Mouse (Mus musculus) embryonic facial prominence, embryonic 11.5 days (tissue): ENCODE data around the gene Bpifb5. TPM values are rescaled to one million over a fixed set of nuclear protein-coding genes. Genes with fewer than 3 reads are reported as not detected.

Source experiments
- ATAC-seq: fragments of 200-750 bp; cut with Nextera tagmentation; replicated peaks from 2 replicates; pipeline ENCODE4 v1.8.0; 2017; ENCODE audit warnings: low read depth; ENCODE audit not compliant: insufficient number of reproducible peaks, low FRiP score, low TSS enrichment
- DNase-seq: peaks from one replicate; pipeline ENCODE4 v3.0.0-alpha.2; 2015; ENCODE audit warnings: low spot score
- H3K27ac ChIP-seq: fragments of 300-500 bp; sonication (generic); replicated peaks from 2 replicates; pipeline ENCODE4 v1.5.1; 2014; ENCODE audit warnings: mild to moderate bottlenecking, low read depth, low read length, control low read depth
- H3K27me3 ChIP-seq: fragments of 300-500 bp; sonication (generic); 2 replicates; pipeline ENCODE4 v1.6.1; 2014; ENCODE audit warnings: mild to moderate bottlenecking, low read length, moderate library complexity, mixed read lengths; ENCODE audit not compliant: control insufficient read depth, insufficient read depth
- H3K36me3 ChIP-seq: fragments of 300-500 bp; sonication (generic); replicated peaks from 2 replicates; pipeline ENCODE4 v1.6.1; 2014; ENCODE audit warnings: low read depth, mild to moderate bottlenecking, low read length, moderate library complexity, mixed read lengths; ENCODE audit not compliant: control insufficient read depth, insufficient read depth
- H3K4me1 ChIP-seq: fragments of 300-500 bp; sonication (generic); 2 replicates; pipeline ENCODE4 v1.6.1; 2014; ENCODE audit warnings: low read length, mixed read lengths; ENCODE audit not compliant: control insufficient read depth, insufficient read depth
- H3K4me2 ChIP-seq: fragments of 300-500 bp; sonication (generic); 2 replicates; pipeline ENCODE4 v1.6.1; 2014; ENCODE audit warnings: low read depth, mild to moderate bottlenecking, control low read depth, low read length, moderate library complexity
- H3K4me3 ChIP-seq: fragments of 300-500 bp; sonication (generic); 2 replicates; pipeline ENCODE4 v1.5.1; 2014; ENCODE audit warnings: low read depth, low read length, control low read depth
- H3K9ac ChIP-seq: fragments of 300-500 bp; sonication (generic); replicated peaks from 2 replicates; pipeline ENCODE4 v1.6.1; 2014; ENCODE audit warnings: mild to moderate bottlenecking, control low read depth, low read length
- H3K9me3 ChIP-seq: fragments of 300-500 bp; sonication (generic); replicated peaks from 2 replicates; pipeline ENCODE4 v1.6.1; 2016; ENCODE audit warnings: mild to moderate bottlenecking, low read length, inconsistent platforms, mixed read lengths; ENCODE audit not compliant: control insufficient read depth
- WGBS: fragments of 180-500 bp; shearing (Covaris S2); extraction: QIAGEN DNeasy Blood & Tissue Kit; methylation state at CpG from one replicate; pipeline ENCODE4 v1.1.7; 2014; 5-methylcytosine and 5-hydroxymethylcytosine counted together
- polyA plus RNA-seq: library from polyadenylated mRNA; unstranded; fragments of >200 nt; fragmentation: Nextera tagmentation; extraction: Ambion mirVana; gene quantifications from 2 replicates; pipeline ENCODE4 v1.2.1, GENCODE M21; 2014

Bpifb5 gene
- polyA plus RNA-seq, 1 experiment from 2014 or later: 0.29 TPM

DNA sequence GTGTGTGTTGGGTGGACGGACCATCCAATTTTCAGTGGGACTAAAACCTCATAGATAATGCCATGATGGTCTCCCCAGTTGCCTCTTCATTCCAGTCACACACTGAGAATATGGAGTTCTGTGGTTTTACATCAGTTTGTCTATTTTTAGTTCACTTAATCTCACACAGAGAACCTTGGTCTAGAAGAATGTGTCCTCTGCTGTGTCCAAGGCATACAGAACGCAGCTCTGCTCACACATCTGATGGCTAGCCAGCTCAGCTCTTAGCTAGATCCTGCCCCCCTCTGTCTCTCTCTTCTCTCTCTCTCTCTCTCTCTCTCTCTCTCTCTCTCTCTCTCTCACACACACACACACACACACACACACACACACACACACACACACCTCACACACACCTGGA is 31.4 kb upstream of the Bpifb5 start:
- no peaks in the 10 kb centered on the region for H3K4me1 ChIP-seq
- H3K4me2 ChIP-seq: no peak overlapping the region
- H3K9ac ChIP-seq: no peak overlapping the region
- H3K27ac ChIP-seq: no peak overlapping the region
- no peak for ATAC-seq
- WGBS: 77% methylated on average over 2 of the region's 2 CpGs
- DNase-seq: no peak
- no peaks in the 10 kb centered on the region for H3K27me3 ChIP-seq
- H3K4me3 ChIP-seq: no peak overlapping the region
- no peaks in the 10 kb centered on the region for H3K36me3 ChIP-seq
- no peaks in the 10 kb centered on the region for H3K9me3 ChIP-seq

DNA sequence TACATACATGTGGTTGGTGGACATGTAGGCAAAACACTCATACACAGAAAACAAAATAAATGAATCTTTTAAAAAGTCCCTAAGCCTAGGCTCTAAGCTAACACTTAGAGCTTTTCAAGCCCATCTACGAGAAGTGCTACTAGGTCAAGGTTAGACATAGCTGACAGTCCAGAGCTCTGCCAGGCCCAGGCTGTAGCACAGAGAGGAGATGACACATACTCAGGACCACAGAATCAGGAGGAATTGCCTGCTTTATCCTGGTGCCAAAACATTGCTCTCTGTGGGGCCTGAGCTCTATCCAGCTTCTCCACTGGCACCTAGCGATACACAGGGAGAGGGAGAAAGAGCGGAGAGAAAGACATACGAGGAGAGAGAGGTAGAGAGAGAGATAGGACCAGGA is 30.5 kb upstream of the Bpifb5 start:
- no peaks in the 10 kb centered on the region for H3K9me3 ChIP-seq
- no peak overlapping the region for H3K27ac ChIP-seq
- H3K9ac ChIP-seq: no peak overlapping the region
- 84% methylated on average over 4 of the region's 4 CpGs for WGBS
- H3K36me3 ChIP-seq: no peaks in the 10 kb centered on the region
- DNase-seq: no peak
- no peak overlapping the region for H3K4me3 ChIP-seq
- no peak for ATAC-seq
- H3K4me1 ChIP-seq: no peaks in the 10 kb centered on the region
- H3K27me3 ChIP-seq: no peaks in the 10 kb centered on the region
- H3K4me2 ChIP-seq: no peak overlapping the region

- Histone ChIP-seq H3K4me1 (no peaks in the 10 kb centered on the region), H3K27ac (no peak overlapping the region), H3K9ac (no peak overlapping the region), H3K9me3 (no peaks in the 10 kb centered on the region), H3K27me3 (no peaks in the 10 kb centered on the region), H3K4me3 (no peak overlapping the region), H3K4me2 (no peak overlapping the region), H3K36me3 (no peaks in the 10 kb centered on the region)
- ATAC-seq (no peak), DNase-seq (no peak)
- 80% methylated on average over 5 of the region's 5 CpGs for WGBS
These were observed 29.5 kb upstream of the Bpifb5 start for GRCm38 (mm10) chr2:154193994-154194504.

DNA sequence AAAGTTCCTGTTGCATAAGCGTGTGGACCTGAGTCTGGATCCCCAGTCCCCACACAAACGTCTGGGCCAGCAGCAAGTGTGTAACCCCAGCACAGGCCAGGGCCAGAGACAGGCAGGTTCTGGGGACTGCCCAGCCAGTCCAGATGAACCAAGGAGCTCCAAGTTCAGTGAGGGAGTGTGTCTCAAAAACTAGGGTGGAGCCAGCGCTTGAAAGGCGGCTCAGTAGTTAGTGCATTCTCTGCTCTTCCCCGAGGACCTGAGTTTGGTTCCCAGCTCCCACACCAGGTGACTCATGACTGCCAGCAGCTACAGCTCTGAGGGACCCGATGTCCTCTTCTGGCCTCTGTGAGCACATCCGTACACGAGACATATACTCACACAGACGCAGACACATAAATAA is 26.5 kb upstream of the Bpifb5 start:
- DNase-seq (no peak), ATAC-seq (no peak)
- Histone ChIP-seq H3K4me3 (no peak overlapping the region), H3K9ac (no peak overlapping the region), H3K4me2 (no peak overlapping the region), H3K27ac (no peak overlapping the region), H3K36me3 (no peaks in the 10 kb centered on the region), H3K27me3 (no peaks in the 10 kb centered on the region), H3K4me1 (no peaks in the 10 kb centered on the region), H3K9me3 (no peaks in the 10 kb centered on the region)
- 89% methylated on average over 9 of the region's 9 CpGs for WGBS

GRCm38 (mm10) chr2:154204630-154205029 is 18.9 kb upstream of the Bpifb5 start:
- no peaks in the 10 kb centered on the region for H3K9me3 ChIP-seq
- WGBS: 92% methylated on average over 4 of the region's 4 CpGs
- ATAC-seq: no peak

GRCm38 (mm10) chr2:154206908-154207307 is 16.6 kb upstream of the Bpifb5 start:
- DNase-seq: peak; percentile 45
- no peaks in the 10 kb centered on the region for H3K36me3 ChIP-seq

More at GRCm38 (mm10) chr2:154204630-154205029, 18.9 kb upstream of the Bpifb5 start:
- DNase-seq: no peak
- Histone ChIP-seq H3K4me2 (no peak overlapping the region), H3K27me3 (no peaks in the 10 kb centered on the region), H3K27ac (no peak overlapping the region), H3K9ac (no peak overlapping the region), H3K36me3 (no peaks in the 10 kb centered on the region), H3K4me3 (no peak overlapping the region), H3K4me1 (no peaks in the 10 kb centered on the region)

GRCm38 (mm10) chr2:154209112-154209511 is 14.4 kb upstream of the Bpifb5 start:
- Histone ChIP-seq H3K27me3 (no peaks in the 10 kb centered on the region), H3K9ac (no peak overlapping the region), H3K4me2 (no peak overlapping the region), H3K27ac (no peak overlapping the region), H3K36me3 (no peaks in the 10 kb centered on the region), H3K4me3 (no peak overlapping the region), H3K4me1 (no peaks in the 10 kb centered on the region), H3K9me3 (no peaks in the 10 kb centered on the region)
- no peak for ATAC-seq
- DNase-seq: peak; percentile 60
- 21% methylated on average over 3 of the region's 3 CpGs for WGBS

More at GRCm38 (mm10) chr2:154206908-154207307, 16.6 kb upstream of the Bpifb5 start:
- H3K27ac ChIP-seq: no peak overlapping the region
- H3K9ac ChIP-seq: no peak overlapping the region
- H3K9me3 ChIP-seq: no peaks in the 10 kb centered on the region
- H3K4me2 ChIP-seq: no peak overlapping the region
- no peaks in the 10 kb centered on the region for H3K4me1 ChIP-seq
- WGBS: 63% methylated on average over 7 of the region's 7 CpGs
- no peak overlapping the region for H3K4me3 ChIP-seq
- no peaks in the 10 kb centered on the region for H3K27me3 ChIP-seq
- ATAC-seq: no peak

DNA sequence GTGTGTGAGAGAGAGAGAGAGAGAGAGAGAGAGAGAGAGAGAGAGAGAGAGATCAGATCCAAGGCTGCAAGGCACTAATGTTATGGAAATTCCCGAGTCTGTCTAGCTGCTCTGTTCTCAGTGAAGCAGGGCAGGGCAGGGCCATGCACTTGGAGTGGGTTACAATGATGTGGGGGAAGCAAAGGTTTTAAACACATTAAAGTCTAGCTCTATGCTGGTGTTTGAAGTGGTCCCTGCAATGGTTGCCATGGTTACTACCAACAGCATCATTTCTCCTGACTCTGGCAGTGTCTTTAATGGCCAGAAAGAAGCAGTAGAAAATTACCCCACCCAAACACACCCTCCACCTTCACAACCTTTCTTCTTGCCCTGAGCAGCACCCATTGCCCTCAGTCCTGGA is 12.4 kb upstream of the Bpifb5 start:
- Histone ChIP-seq H3K36me3 (no peaks in the 10 kb centered on the region), H3K27me3 (no peaks in the 10 kb centered on the region), H3K9ac (no peak overlapping the region), H3K4me1 (no peaks in the 10 kb centered on the region), H3K4me2 (no peak overlapping the region), H3K9me3 (no peaks in the 10 kb centered on the region), H3K4me3 (no peak overlapping the region), H3K27ac (no peak overlapping the region)
- DNase-seq: no peak
- no peak for ATAC-seq
- WGBS: 81% methylated on average over 1 of the region's 1 CpGs
